Mouse (Mus musculus) E14TG2a.4 (cell line): ENCODE data around the gene Adk.

Source experiments
- H3K27me3 ChIP-seq: 2 replicates; pipeline ENCODE4 v1.6.1; 2014; ENCODE audit warnings: low read length, control low read depth; ENCODE audit not compliant: insufficient read depth
- H3K36me3 ChIP-seq: 2 replicates; pipeline ENCODE4 v1.6.1; 2014; ENCODE audit warnings: low read length, control low read depth; ENCODE audit not compliant: insufficient read depth
- H3K4me1 ChIP-seq: replicated peaks from 2 replicates; pipeline ENCODE4 v1.6.1; 2014; ENCODE audit warnings: low read depth, low read length, control low read depth
- H3K4me3 ChIP-seq: replicated peaks from 2 replicates; pipeline ENCODE4 v1.5.1; 2014; ENCODE audit warnings: mild to moderate bottlenecking, low read length
- H3K9me3 ChIP-seq: 2 replicates; pipeline ENCODE4 v1.6.1; 2014; ENCODE audit warnings: low read length, control low read depth
- CTCF ChIP-seq: conservative IDR thresholded peaks from 2 replicates; pipeline ENCODE4 v1.5.1; 2014; ENCODE audit warnings: low read length
- NANOG ChIP-seq: IDR thresholded peaks from 2 replicates; pipeline ENCODE4 v1.6.1; 2014; ENCODE audit warnings: borderline replicate concordance, low read length, mixed read lengths
- POU5F1 ChIP-seq: IDR thresholded peaks from 2 replicates; pipeline ENCODE4 v1.6.1; 2014; ENCODE audit warnings: low read length, borderline replicate concordance

Gene Adk

DNA sequence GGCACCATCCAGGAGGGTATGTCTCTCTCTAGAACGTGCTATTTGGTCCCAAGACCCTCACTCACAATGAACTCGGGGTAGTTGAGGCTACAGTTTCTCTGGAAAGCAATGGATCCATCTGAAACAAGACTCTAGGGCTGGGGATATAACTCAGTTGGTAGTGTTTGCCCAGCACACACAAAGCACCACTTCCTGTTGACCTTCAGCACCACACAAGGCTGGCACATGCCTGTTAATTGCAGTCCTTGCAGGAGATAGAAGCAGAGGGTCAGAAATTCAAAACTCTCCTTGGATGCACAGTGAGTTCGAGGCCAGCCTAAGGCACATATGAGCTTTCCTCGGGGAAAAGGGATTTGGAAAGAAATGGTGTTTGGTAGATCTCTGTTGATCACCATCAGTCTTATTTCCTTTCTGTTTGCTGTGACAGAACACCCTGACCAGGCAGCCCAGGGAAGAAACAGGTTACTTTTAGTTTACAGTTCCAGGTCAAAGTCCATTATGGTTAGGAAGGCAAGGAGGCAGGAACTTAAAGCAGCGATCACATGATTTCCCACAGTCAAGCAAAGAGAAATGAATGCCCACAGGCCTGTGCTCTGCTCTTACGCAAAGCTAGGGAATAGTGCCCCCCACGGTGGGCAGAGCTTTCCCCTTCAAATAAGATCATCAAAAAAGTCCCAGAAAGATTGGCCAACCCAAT, 403.4 kb downstream of the Adk start:
- Histone ChIP-seq H3K9me3 (no peaks in the 10 kb centered on the region), H3K27me3 (no peaks in the 10 kb centered on the region), H3K36me3 (peaks cover 7% of the 10 kb centered on the region; the same call in 1 of the 2 replicates), H3K4me1 (peaks cover 71% of the 10 kb centered on the region), H3K4me3 (no peak overlapping the region)
- TF ChIP-seq POU5F1 (no peak), CTCF (no peak), NANOG (no peak)

GRCm38 (mm10) chr14:21456526-21456925, 404.2 kb downstream of the Adk start:
- no peaks in the 10 kb centered on the region for H3K27me3 ChIP-seq
- peaks cover 7% of the 10 kb centered on the region; the same call in 1 of the 2 replicates for H3K36me3 ChIP-seq
- H3K9me3 ChIP-seq: no peaks in the 10 kb centered on the region
- TF ChIP-seq POU5F1 (no peak), CTCF (no peak), NANOG (no peak)
- H3K4me1 ChIP-seq: peaks cover 64% of the 10 kb centered on the region
- 0 out of 2 replicates have a peak overlapping the region, but pooled peaks have one; percentile 5 for H3K4me3 ChIP-seq

- Histone ChIP-seq H3K9me3 (no peaks in the 10 kb centered on the region), H3K4me1 (peaks cover 60% of the 10 kb centered on the region), H3K36me3 (peaks cover 7% of the 10 kb centered on the region; the same call in 1 of the 2 replicates), H3K27me3 (no peaks in the 10 kb centered on the region), H3K4me3 (no peak overlapping the region)
- no peak for TF ChIP-seq CTCF
- no peak for TF ChIP-seq NANOG
- TF ChIP-seq POU5F1: no peak
Observed at GRCm38 (mm10) chr14:21457876-21458275, 405.5 kb downstream of the Adk start.

- H3K4me3 ChIP-seq: no peak overlapping the region
- H3K27me3 ChIP-seq: no peaks in the 10 kb centered on the region
- peaks cover 5% of the 10 kb centered on the region; the same call in 1 of the 2 replicates for H3K36me3 ChIP-seq
- no peak for TF ChIP-seq NANOG
- no peak for TF ChIP-seq POU5F1
- TF ChIP-seq CTCF: no peak
- no peaks in the 10 kb centered on the region for H3K9me3 ChIP-seq
- peaks cover 67% of the 10 kb centered on the region for H3K4me1 ChIP-seq
Observed at GRCm38 (mm10) chr14:21458696-21459095, 406.3 kb downstream of the Adk start.

DNA sequence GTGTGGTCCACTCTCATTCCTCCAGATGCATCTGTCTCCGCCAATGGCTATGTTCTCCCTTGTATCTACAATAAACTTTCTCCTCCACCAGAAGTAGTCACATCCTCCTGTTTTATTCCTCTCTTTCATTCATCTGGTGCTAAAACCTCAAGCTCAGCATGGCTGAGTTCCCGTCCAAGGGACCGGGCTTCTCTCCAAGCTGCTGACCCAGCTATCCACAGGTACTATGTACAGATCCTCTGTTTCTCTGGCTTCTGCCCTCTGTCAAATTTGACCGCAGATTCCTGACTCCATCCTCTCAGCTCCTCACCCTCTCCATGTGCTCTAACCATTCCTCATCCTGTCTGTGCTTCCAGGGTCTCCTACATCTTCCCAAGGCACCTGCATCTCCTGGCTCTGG, 406.8 kb downstream of the Adk start:
- Histone ChIP-seq H3K9me3 (no peaks in the 10 kb centered on the region), H3K36me3 (peaks cover under 1% of the 10 kb centered on the region; the same call in 1 of the 2 replicates), H3K4me3 (no peak overlapping the region), H3K4me1 (peaks cover 67% of the 10 kb centered on the region), H3K27me3 (no peaks in the 10 kb centered on the region)
- TF ChIP-seq NANOG (no peak), POU5F1 (no peak), CTCF (no peak)

GRCm38 (mm10) chr14:21462398-21462797, 410.0 kb downstream of the Adk start:
- Histone ChIP-seq H3K36me3 (peaks cover 14% of the 10 kb centered on the region), H3K4me3 (no peak overlapping the region), H3K27me3 (no peaks in the 10 kb centered on the region), H3K4me1 (peaks cover 47% of the 10 kb centered on the region), H3K9me3 (no peaks in the 10 kb centered on the region)
- TF ChIP-seq POU5F1: no peak
- TF ChIP-seq NANOG: no peak
- no peak for TF ChIP-seq CTCF

DNA sequence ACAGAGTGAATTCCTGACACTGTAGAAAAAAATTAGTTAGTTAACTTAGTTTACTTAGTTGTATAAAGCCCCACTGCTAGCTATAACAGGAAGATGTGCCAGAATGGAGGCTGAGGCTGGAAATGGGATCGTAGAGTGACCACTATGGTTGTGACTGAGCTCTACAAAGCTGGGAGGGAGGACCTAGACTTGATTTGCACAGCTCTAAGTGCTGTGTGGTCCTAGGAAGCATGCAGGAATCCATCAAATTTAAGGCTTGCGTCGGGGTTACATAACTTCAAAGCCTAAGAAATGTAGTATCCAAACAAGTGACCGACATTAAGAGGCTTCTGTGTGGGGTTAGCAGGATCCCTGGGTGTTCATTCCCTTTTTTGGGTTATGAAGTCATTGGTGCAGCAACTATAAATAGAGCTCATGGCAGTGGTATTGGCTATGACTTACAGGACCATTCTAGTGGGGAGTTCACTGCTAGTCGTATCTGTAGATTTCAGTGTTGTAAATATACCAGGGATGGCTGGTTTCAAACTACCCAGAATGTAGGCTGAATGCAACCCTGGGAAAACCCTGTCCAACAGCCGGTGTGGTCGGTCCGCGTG, 410.8 kb downstream of the Adk start:
- H3K36me3 ChIP-seq: peaks cover 19% of the 10 kb centered on the region
- peaks cover 40% of the 10 kb centered on the region for H3K4me1 ChIP-seq
- H3K27me3 ChIP-seq: no peaks in the 10 kb centered on the region
- TF ChIP-seq CTCF (no peak), NANOG (no peak), POU5F1 (no peak)
- no peaks in the 10 kb centered on the region for H3K9me3 ChIP-seq
- H3K4me3 ChIP-seq: no peak overlapping the region

DNA sequence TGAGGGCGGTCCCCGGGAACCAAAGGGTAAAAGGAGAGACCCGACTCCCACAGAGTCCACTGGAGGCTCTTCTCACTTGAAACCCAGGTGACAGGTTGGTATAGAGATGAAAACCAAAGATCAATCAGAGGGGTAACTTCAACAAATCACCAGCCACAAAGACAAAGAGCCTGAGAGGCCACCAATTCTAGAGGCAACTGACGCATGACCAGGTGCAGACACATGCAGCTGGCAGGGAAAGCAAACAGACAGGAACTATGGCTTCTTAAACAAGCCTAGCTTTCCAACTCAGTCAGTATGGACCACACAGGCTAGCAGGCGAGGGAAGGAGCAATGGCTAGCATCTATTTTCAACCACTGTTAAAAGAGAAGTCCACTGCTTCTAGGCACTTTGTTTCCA, 418.0 kb downstream of the Adk start:
- H3K4me1 ChIP-seq: peaks cover 57% of the 10 kb centered on the region
- no peak overlapping the region for H3K4me3 ChIP-seq
- H3K27me3 ChIP-seq: no peaks in the 10 kb centered on the region
- no peaks in the 10 kb centered on the region for H3K9me3 ChIP-seq
- TF ChIP-seq CTCF: no peak
- TF ChIP-seq NANOG: no peak
- no peak for TF ChIP-seq POU5F1
- peaks cover 15% of the 10 kb centered on the region for H3K36me3 ChIP-seq

GRCm38 (mm10) chr14:21471975-21472374, 419.6 kb downstream of the Adk start:
- TF ChIP-seq CTCF (no peak), POU5F1 (no peak), NANOG (no peak)
- Histone ChIP-seq H3K4me3 (peak overlapping the region; percentile 45), H3K4me1 (peaks cover 73% of the 10 kb centered on the region), H3K27me3 (no peaks in the 10 kb centered on the region), H3K36me3 (peaks cover 11% of the 10 kb centered on the region), H3K9me3 (no peaks in the 10 kb centered on the region)
